ENCODE assay signal across 8 mouse cellular contexts in genomic region chr4:128991500-128992008, GRCm38 (mm10). TPM values are rescaled to one million over a fixed set of nuclear protein-coding genes. Genes with fewer than 3 reads are reported as not detected.
A peak's percentile ranks its signal among the peaks of the same experiment; 100 is the strongest.
DNase-seq lines count a peak whose midpoint lies in the region; ATAC-seq and TF ChIP-seq lines count a peak whose summit lies in the region.

TSS of gene Ak2 (plus strand) at chr4:128991958.

- intact Hi-C loops in heart, postnatal 25 days (cut with DNase I), result loop anchor here (10.0 kb wide), 1 partner anchor 63 kb away; the partner anchor contains the start of gene Rnf19b

- no peak within 1 kb of the TSS for H3K9ac ChIP-seq in limb, embryonic 13.5 days

- no peak for ATAC-seq in limb, embryonic 13.5 days (ENCODE audit: low FRiP score, low read depth)

- H3K36me3 ChIP-seq in erythroblast, embryonic 14.5 days (ENCODE audit: control insufficient read depth), result peaks cover 16% of the 10 kb centered on the region
- peaks cover 13% of the 10 kb centered on the region; the same call in 1 of the 2 replicates for H3K36me3 ChIP-seq in limb, embryonic 13.5 days
- H3K36me3 ChIP-seq in small intestine, adult 2 months (ENCODE audit: control insufficient read depth, insufficient read depth, low read length), result peaks cover 2% of the 10 kb centered on the region

- TF ChIP-seq CTCF in small intestine, adult 2 months (IDR thresholded peaks at IDR 0.05; ENCODE audit: extremely low read depth, insufficient read length, insufficient replicate concordance, low read depth, low read length), result no peak

- WGBS in limb, embryonic 13.5 days, result 89% methylated on average over 9 of the region's 9 CpGs
- WGBS in small intestine, adult 2 months, result 35% methylated on average over 9 of the region's 9 CpGs

- peak within 1 kb of the TSS; percentile 35 for H3K4me2 ChIP-seq in limb, embryonic 13.5 days (replicated peaks)

- TF ChIP-seq POLR2A in small intestine, adult 2 months (IDR thresholded peaks at IDR 0.05; ENCODE audit: low read depth, low read length), result peak; percentile 22; the same call in 1 of the 2 replicates

- H3K27me3 ChIP-seq in erythroblast, embryonic 14.5 days (ENCODE audit: control insufficient read depth), result peaks cover 9% of the 10 kb centered on the region
- H3K27me3 ChIP-seq in limb, embryonic 13.5 days, result no peaks in the 10 kb centered on the region
- no peaks in the 10 kb centered on the region for H3K27me3 ChIP-seq in small intestine, adult 2 months (ENCODE audit: control insufficient read depth, insufficient read depth, low read length)

- no peaks in the 10 kb centered on the region for H3K9me3 ChIP-seq in erythroblast, embryonic 14.5 days (ENCODE audit: control insufficient read depth, low read length)
- H3K9me3 ChIP-seq in limb, embryonic 13.5 days, result no peaks in the 10 kb centered on the region

- H3K4me3 ChIP-seq in erythroblast, embryonic 14.5 days (replicated peaks), result peak within 1 kb of the TSS; percentile 84
- H3K4me3 ChIP-seq in limb, embryonic 13.5 days, result peak within 1 kb of the TSS; percentile 90; the same call in 1 of the 2 replicates
- no peak within 1 kb of the TSS for H3K4me3 ChIP-seq in small intestine, adult 2 months (ENCODE audit: low read depth, low read length)

- peaks cover 41% of the 10 kb centered on the region for H3K4me1 ChIP-seq in erythroblast, embryonic 14.5 days (ENCODE audit: control insufficient read depth)
- peaks cover 32% of the 10 kb centered on the region for H3K4me1 ChIP-seq in limb, embryonic 13.5 days
- H3K4me1 ChIP-seq in small intestine, adult 2 months (ENCODE audit: control insufficient read depth, insufficient read depth, insufficient read length, low read length), result peaks cover 30% of the 10 kb centered on the region; the same call in 1 of the 2 replicates

- peak within 1 kb of the TSS; percentile 22; the same call in 1 of the 2 replicates for H3K27ac ChIP-seq in limb, embryonic 13.5 days
- H3K27ac ChIP-seq in small intestine, adult 2 months (ENCODE audit: insufficient read depth, low read depth, low read length), result peak within 1 kb of the TSS; percentile 92

- DNase-seq in urinary bladder, adult 2 months (ENCODE audit: low spot score), result no peak
- no peak for DNase-seq in urinary bladder, adult 18-20 months (ENCODE audit: low spot score in 2 of 2)
- no peak for DNase-seq in heart, postnatal 25 days (ENCODE audit: low spot score)
- DNase-seq in retina, embryonic 14.5 days (ENCODE audit: low spot score), result no peak
- DNase-seq in thymus, postnatal 36 days, result no peak

RNA-seq across cellular contexts. Expression of gene Ak2, which starts in this region (rescaled TPM):
- 59.2 and 75.5 TPM in 2 replicates for polyA plus RNA-seq in urinary bladder, adult 2 months (2012; rRNA removed)
- 6.5 and 8.1 TPM in 2 replicates for polyA plus RNA-seq in erythroblast, embryonic 14.5 days (2012)
- 10 to 100 TPM; 72.9 to 73.9 TPM for total RNA-seq in heart, postnatal 25 days (2021)
- polyA plus RNA-seq in limb, embryonic 13.5 days (2015; fragmentation: Nextera tagmentation; extraction: Ambion mirVana), result 215 and 216 TPM in 2 replicates
- 42.5 and 79.2 TPM in 2 replicates for polyA plus RNA-seq in small intestine, adult 2 months (2012; rRNA removed)
